Mouse (Mus musculus): ENCODE results near the gene Wdr83os. TPM values are rescaled to one million over a fixed set of nuclear protein-coding genes. Genes with fewer than 3 reads are reported as not detected.

The Wdr83os gene
- total RNA-seq (2021), result 10 to 100 TPM; 37.4 to 42.2 TPM

- intact Hi-C loops (cut with DNase I), result loop anchor here (10.0 kb wide), 2 partner anchors 214 to 324 kb away; partner anchors contain the start of genes Orc6 and Vps35
Measured at GRCm38 (mm10) chr8:85080532-85081215, at the start of gene Wdr83os. TSS of gene Wdr83os (plus strand) at chr8:85080740.

DNA sequence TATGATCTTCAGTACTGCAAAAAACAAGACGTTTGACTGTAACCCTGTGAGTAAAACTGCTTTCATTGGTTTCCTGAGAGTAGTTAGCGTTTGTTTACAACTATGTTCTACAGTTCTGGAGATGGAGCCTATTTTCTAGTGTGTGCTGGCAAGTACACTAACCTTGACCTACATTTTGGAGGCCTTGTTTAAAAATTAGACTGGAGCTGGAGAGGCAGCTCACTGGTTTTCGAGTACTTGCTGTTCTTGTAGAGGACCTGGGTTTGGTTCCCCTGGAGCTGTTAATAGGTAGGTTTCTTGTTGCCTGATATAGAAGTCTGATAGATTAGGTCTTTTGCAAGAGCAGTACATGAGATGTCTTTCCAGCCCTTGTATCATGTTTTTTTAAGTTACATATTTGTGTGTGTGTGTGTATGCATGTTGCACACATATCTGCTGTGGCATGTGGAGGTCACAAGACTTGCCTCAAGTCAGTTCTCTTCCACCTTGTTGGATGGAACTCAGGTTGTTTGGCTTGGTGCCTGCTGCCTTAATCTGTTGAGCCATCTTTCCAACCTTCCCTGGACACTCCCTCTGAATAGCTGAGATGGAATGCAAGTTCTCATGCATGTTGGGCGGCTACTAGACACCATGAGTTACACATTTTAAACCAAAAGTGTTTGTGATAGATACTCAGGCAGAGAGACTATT is 47.8 kb upstream of the Wdr83os start:
- intact Hi-C loops (cut with DNase I), result no loop called here
- DNase-seq, result no peak

More at GRCm38 (mm10) chr8:85080532-85081215, at the start of gene Wdr83os:
- DNase-seq, result peak; percentile 64 to 76

DNA sequence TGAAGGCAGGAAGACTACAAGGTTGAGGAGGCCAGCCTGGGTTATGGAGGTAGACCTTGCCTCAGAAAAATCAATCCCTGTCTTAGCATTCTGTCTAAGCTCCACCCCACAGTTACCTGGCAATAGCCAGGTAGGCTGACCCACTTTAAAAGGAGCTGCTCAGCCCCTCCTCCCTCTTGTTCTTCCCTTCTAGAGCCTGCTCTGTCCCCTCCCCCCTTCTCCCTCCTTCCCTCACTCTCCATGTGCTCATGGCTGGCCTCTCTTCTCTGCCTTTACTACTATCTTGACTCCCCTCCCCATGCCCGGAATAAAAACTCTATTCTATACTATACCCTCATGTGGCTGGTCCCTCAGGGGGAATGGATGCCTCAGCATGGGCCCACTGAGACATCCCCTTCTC is 46.7 kb upstream of the Wdr83os start:
- no peak for DNase-seq
- intact Hi-C loops (cut with DNase I), result no loop called here

- intact Hi-C loops (cut with DNase I), result no loop called here
Measured at GRCm38 (mm10) chr8:85034764-85035163, 45.8 kb upstream of the Wdr83os start.

GRCm38 (mm10) chr8:85035165-85035727 is 45.3 kb upstream of the Wdr83os start:
- DNase-seq, result no peak
- intact Hi-C loops (cut with DNase I), result no loop called here

More at GRCm38 (mm10) chr8:85034764-85035163, 45.8 kb upstream of the Wdr83os start:
- peak; percentile 53 to 64 for DNase-seq

DNA sequence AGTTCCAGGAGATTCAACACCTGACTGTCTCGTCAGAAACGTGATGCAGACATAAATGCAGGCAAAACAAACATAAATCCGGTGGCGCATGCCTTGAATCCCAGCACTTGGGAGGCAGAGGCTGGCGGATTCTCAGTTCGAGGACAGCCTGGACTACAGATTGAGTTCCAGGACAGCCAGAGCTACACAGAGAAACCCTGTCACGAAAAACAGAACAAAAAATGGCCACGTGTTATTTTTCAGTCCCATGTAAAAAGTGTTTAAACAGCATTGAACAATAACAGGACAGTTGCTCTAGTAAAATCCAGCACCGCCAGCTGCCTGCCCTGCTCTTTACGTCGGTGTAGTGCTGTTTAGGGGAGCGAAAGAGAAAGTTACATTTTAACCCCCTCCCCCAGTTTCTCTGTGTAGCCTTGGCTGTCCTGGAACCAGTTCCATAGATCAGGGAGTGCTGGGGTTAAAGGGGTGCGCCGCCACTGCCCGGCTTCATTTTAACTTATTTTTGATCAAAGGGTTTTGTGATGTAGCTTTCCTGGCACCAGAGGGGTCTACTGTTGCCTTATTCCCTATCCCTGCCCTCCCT is 44.7 kb upstream of the Wdr83os start:
- intact Hi-C loops (cut with DNase I), result loop anchor here (2.0 kb wide), 1 partner anchor 25 kb away; the partner anchor contains the start of gene Fbxw9
- DNase-seq, result peak; percentile 21 to 26

- intact Hi-C loops (cut with DNase I), result loop anchor here (2.0 kb wide), 1 partner anchor 24 kb away; the partner anchor contains the start of gene Fbxw9
Measured at GRCm38 (mm10) chr8:85036381-85036717, 44.2 kb upstream of the Wdr83os start.

DNA sequence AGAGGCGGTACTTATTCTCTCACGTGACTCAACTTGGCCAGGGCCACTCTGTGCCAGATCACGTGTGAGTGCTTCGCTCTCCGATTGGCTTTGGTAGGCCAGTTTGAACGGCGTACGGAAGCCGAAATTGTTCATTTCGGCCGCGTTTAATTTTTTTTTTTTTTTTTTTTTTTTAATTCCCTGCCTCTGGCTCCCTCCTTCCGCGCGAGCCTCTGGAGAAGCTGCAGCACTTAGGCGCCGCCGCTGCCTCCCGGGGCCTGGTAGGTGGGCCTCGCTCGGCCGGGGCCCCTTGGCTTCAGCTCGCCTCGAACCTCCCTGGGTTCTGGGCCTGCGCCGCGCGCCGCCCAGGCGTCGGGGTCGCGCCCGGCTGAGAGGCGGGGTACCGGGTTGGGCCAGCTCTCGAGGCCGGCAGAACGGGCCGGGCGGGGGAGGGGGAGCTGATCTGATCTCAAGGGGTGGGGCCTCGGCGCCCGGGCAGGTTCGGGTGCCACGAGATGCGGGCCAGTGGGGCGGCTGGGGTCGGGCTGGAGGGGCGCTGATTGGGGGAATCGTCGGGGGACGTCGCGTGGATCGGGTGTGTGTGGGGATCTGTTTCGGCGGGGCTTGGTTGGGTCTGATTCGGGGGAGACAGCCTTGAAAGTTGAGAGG is 43.7 kb upstream of the Wdr83os start, which contains the start of gene Tnpo2:
Tnpo2 (plus strand) TSS at position 198 of the 648 bp plus-strand sequence.
- DNase-seq, result peak; percentile 85 to 86
- intact Hi-C loops (cut with DNase I), result loop anchor here (2.0 kb wide), 1 partner anchor 24 kb away; the partner anchor contains the start of gene Fbxw9

More at GRCm38 (mm10) chr8:85036381-85036717, 44.2 kb upstream of the Wdr83os start:
- DNase-seq, result no peak

GRCm38 (mm10) chr8:85037366-85037680 is 43.2 kb upstream of the Wdr83os start:
- intact Hi-C loops (cut with DNase I), result loop anchor here (2.0 kb wide), 1 partner anchor 23 kb away; the partner anchor contains the start of gene Fbxw9
- DNase-seq, result no peak

- DNase-seq, result peak; percentile 48 to 59
- intact Hi-C loops (cut with DNase I), result loop anchor here (2.0 kb wide), 1 partner anchor 23 kb away; the partner anchor contains the start of gene Fbxw9
Measured at GRCm38 (mm10) chr8:85037681-85038531, 42.6 kb upstream of the Wdr83os start.

DNA sequence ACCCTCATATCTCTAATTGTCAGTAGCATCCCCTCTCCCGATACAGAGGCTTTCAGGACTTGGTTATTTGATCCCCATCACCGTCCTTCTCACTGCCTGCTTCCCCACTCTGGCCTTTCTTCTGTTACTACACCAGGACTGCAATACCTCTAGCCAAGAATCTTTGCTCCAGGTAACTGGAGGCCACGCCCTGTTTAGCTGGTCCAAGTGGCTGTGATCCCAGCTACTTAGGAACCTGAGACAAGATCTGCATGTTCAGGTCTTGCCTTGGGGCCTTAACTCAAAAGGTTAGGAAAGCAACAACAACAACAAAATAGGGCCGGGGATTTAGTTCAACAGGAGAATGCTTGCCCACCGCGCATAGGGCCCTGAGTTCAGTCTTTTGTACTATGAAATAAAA is 36.9 kb upstream of the Wdr83os start:
- no peak for DNase-seq
- intact Hi-C loops (cut with DNase I), result no loop called here

DNA sequence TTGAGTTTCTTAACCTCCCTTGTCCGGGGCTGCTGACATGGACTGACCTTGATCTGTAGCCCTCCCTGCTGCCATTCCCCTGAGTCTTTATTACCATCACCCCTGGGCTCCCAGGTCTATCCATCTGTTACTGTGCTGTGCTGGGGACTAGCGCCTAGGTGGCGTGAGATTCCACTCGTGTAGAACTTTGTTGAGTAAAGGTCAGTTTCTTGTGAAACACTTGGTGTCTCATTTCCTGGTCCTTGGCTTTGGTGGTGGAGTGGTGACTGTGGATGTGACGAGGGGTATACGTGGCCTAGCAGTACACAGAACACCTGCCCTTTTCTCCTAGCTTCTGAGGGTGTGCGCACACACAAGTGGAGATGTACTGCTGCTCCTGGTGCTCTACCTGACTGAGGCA is 23.2 kb upstream of the Wdr83os start:
- intact Hi-C loops (cut with DNase I), result no loop called here
- no peak for DNase-seq

DNA sequence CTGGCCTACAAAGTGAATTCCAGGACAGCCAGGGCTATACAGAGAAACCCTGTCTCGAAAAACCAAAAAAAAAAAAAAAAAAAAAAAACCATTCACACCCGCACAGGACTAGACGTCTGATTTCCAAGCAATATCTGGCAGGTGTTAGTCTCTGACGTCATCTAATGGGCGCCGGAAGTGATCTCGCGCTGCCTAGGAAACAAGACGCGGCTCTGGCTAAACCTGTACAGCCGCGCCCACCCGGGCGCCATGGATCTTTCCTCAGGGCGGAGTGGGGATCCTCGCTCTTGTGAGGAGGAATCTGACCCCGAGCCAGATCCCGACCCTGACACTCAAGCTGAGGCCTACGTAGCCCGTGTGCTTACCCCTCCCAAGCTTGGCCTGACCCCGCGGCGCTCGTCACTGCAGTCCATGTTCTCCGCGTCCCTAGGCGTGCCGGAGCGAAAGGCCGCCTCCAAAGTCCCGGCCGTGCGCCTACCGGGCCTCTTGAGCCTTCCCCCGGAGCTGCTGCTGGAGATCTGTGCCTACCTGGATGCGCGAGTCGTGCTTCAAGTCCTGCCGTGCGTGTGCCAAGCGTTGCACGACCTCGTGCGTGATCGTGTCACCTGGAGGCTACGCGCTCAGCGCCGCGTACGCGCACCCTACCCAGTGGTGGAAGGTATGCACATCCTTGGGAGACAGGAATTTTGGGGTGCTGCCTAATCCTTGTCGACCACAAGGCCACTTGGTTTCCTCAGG is 20.5 kb upstream of the Wdr83os start, which contains the start of gene Fbxw9:
Fbxw9 (plus strand) TSS at position 177 of the 738 bp plus-strand sequence.
- intact Hi-C loops (cut with DNase I), result loop anchor here (2.0 kb wide), 1 partner anchor 23 kb away; the partner anchor contains the start of gene Tnpo2
- DNase-seq, result peak; percentile 85 to 88

DNA sequence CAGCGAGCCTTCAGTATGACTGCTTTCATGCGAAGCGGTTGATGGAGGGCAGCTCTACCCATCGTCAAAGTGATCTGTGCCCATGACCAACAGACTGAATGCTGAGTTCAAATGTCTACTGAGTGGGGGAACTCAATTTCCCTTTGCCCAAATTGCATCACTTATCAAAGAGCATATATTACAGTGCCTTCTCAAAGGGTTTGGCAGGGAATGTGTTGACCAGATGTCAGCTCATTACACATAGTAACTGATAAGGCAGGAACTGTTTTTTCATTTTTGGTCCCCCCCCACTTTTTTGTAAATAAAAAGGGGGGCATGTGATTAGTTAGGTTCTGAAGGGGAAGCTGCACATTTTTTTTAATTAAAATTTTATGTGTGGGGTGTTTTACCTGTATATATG is 17.9 kb upstream of the Wdr83os start:
- intact Hi-C loops (cut with DNase I), result no loop called here
- DNase-seq, result no peak

DNA sequence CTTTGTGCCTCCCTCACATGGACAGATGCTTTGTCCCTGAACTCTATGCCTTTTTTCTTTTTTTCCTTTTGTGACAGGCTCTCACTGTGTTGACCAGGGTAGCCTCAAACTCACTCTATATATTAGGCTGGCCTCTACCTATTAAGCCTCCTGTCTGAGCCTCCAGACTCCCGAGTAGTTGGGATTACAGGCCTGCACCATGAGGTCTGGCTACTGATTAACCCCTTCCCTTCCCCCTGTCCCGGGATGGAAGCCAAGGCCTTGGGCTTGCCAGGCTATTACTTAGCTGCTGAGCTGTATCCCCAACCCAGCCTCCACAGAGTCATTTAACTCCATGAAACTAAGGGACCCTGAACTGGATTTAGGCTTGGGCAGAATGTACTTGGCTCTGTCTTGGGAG is 15.3 kb upstream of the Wdr83os start:
- DNase-seq, result no peak
- intact Hi-C loops (cut with DNase I), result no loop called here

DNA sequence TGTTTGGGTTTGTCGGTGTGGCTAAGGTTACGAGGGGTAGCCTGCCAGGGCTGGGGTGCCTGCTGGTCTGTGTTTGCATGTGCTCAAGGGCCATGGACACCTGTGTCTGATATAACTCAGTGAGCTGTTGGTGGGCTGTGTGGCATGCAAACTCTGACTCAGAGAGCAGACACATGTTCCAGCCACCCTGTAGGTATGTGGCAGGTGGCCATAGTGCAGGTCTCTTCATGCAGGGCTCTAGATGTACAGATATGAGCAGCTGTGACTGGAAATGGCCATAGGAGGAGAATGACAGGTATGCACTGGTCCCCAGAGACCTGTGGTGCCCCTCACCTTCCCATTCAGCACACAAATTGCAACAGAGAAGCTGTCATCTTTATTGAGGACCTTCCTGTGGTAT is 13.4 kb upstream of the Wdr83os start:
- DNase-seq, result no peak
- intact Hi-C loops (cut with DNase I), result no loop called here

- intact Hi-C loops (cut with DNase I), result no loop called here
Measured at GRCm38 (mm10) chr8:85067982-85068381, 12.6 kb upstream of the Wdr83os start, which contains the start of gene Gm5741. TSS of gene Gm5741 (minus strand) at chr8:85067982.

DNA sequence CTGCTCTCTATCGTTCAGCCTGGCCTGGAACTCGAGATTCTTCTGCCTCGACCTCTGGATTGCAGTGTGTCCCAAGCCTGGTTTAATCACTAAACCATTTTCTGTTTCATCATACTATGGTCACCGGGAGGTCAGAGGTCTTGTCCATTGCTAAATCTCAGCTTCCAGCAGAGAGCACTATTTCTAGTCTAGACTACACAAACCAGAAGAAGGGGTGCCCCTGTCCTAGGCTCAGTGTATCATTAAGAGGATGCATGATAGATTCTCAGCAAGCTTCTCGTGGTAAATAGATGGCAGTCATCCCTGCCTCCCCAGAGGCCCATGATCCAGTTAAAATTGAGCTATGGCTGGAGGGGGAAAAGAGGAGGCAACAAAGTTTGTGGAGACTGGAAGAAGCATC is 9.5 kb upstream of the Wdr83os start:
- intact Hi-C loops (cut with DNase I), result no loop called here
- no peak for DNase-seq

More at GRCm38 (mm10) chr8:85067982-85068381, 12.6 kb upstream of the Wdr83os start, which contains the start of gene Gm5741:
- DNase-seq, result no peak

Measured in heart, postnatal 36 days (tissue).